In the genomic region with DNA sequence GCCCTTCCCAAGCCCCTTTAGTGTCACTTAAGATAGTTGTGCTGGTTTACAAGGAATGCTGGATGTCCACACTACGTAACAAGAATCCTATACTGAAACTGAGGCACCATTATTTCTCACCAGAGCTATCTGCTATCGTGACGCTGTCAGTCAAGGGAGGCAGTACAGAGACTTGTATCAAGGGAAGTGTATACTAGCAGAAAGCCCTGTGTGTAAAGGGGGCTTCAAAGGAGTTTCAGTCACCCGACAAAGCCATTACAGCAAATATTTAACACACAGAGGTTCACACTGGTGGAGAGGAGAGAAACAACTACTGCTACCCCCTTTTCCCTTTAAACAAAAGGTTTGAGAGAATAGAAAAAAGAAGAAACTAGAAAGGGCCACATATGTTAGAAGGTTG, we compare ENCODE assay signal across 16 mouse cellular contexts. TPM values are rescaled to one million over a fixed set of nuclear protein-coding genes. Genes with fewer than 3 reads are reported as not detected.
DNase-seq lines count a peak whose midpoint lies in the region; ATAC-seq lines count a peak whose summit lies in the region.
"Had no signal": no experiment of that assay in that cellular context is flagged by ENCODE, and none has a peak within 500 bp of the region (broad histone marks: within the 10 kb centered on the region; RNA-seq: fewer than 3 reads in every experiment).

No protein-coding gene starts in this region.

- intact Hi-C loops in heart, postnatal 14 days (cut with DNase I), result no loop called here

- no peaks in the 10 kb centered on the region for H3K9me3 ChIP-seq in forebrain, embryonic 14.5 days (replicated peaks; ENCODE audit: control insufficient read depth, low read length)
- H3K9me3 ChIP-seq in forebrain, embryonic 13.5 days (replicated peaks), result no peaks in the 10 kb centered on the region
- no peaks in the 10 kb centered on the region for H3K9me3 ChIP-seq in heart, embryonic 14.5 days (ENCODE audit: control insufficient read depth, low read length)
- H3K9me3 ChIP-seq in midbrain, embryonic 11.5 days (ENCODE audit: control insufficient read depth, low read length), result no peaks in the 10 kb centered on the region
- H3K9me3 ChIP-seq in midbrain, embryonic 13.5 days, result no peaks in the 10 kb centered on the region
- H3K9me3 ChIP-seq: embryonic facial prominence, embryonic 15.5 days; limb, embryonic 15.5 days; midbrain, embryonic 12.5 days had no signal

- WGBS in forebrain, embryonic 14.5 days, result 46% methylated on average over 4 of the region's 4 CpGs
- WGBS in forebrain, embryonic 13.5 days, result 62% methylated on average over 4 of the region's 4 CpGs
- 14% methylated on average over 4 of the region's 4 CpGs for WGBS in heart, embryonic 14.5 days
- 77% methylated on average over 4 of the region's 4 CpGs for WGBS in midbrain, embryonic 11.5 days
- 53% methylated on average over 4 of the region's 4 CpGs for WGBS in midbrain, embryonic 13.5 days

- ATAC-seq in forebrain, embryonic 14.5 days, result 0 out of 2 replicates have a peak, but pooled peaks have one; percentile 29
- ATAC-seq in forebrain, embryonic 13.5 days, result no peak
- no peak for ATAC-seq in heart, embryonic 14.5 days (ENCODE audit: insufficient number of reproducible peaks, insufficient read depth, low FRiP score, low read depth)
- no peak for ATAC-seq in midbrain, embryonic 11.5 days (ENCODE audit: low FRiP score)
- ATAC-seq in midbrain, embryonic 13.5 days, result no peak

- DNase-seq in forebrain, embryonic 14.5 days (ENCODE audit: low spot score), result peak; percentile 18
- no peak for DNase-seq in heart, postnatal 14 days
- DNase-seq in midbrain, embryonic 11.5 days (ENCODE audit: low spot score, missing footprints), result peak; percentile 80
- DNase-seq in retina, postnatal 1 day, result peak; percentile 27
- DNase-seq in frontal cortex, postnatal 36 days (ENCODE audit: low spot score in 2 of 2), result no peak
- DNase-seq: embryo, embryonic 11 days; kidney, adult 2 months; kidney, postnatal 25 days; thymus, postnatal 14 days had no signal

- no peaks in the 10 kb centered on the region for H3K27me3 ChIP-seq in forebrain, embryonic 14.5 days (replicated peaks; ENCODE audit: control insufficient read depth, insufficient read depth, low read length)
- H3K27me3 ChIP-seq in forebrain, embryonic 13.5 days, result no peaks in the 10 kb centered on the region
- H3K27me3 ChIP-seq in heart, embryonic 14.5 days (ENCODE audit: control insufficient read depth, insufficient read depth, low read length), result no peaks in the 10 kb centered on the region
- no peaks in the 10 kb centered on the region for H3K27me3 ChIP-seq in midbrain, embryonic 11.5 days (ENCODE audit: control insufficient read depth, insufficient read depth, low read length)
- H3K27me3 ChIP-seq in midbrain, embryonic 13.5 days, result no peaks in the 10 kb centered on the region
- H3K27me3 ChIP-seq: embryonic facial prominence, embryonic 15.5 days; limb, embryonic 15.5 days; midbrain, embryonic 12.5 days had no signal

- H3K4me1 ChIP-seq in forebrain, embryonic 14.5 days (ENCODE audit: control insufficient read depth, insufficient read depth, low read length), result peaks cover 10% of the 10 kb centered on the region
- H3K4me1 ChIP-seq in forebrain, embryonic 13.5 days, result peaks cover 30% of the 10 kb centered on the region
- peaks cover 7 to 48% of the 10 kb centered on the region in 2 experiments for H3K4me1 ChIP-seq in heart, embryonic 14.5 days (ENCODE audit: control insufficient read depth in 2 of 2, insufficient read depth in 2 of 2, low read length in 2 of 2)
- H3K4me1 ChIP-seq in midbrain, embryonic 11.5 days (ENCODE audit: control insufficient read depth, insufficient read depth, low read length), result peaks cover 2% of the 10 kb centered on the region; the same call in 1 of the 2 replicates
- peaks cover 22% of the 10 kb centered on the region for H3K4me1 ChIP-seq in midbrain, embryonic 13.5 days (replicated peaks)

- H3K27ac ChIP-seq in forebrain, embryonic 14.5 days (ENCODE audit: low read depth, low read length), result no peak overlapping the region
- no peak overlapping the region for H3K27ac ChIP-seq in forebrain, embryonic 13.5 days
- peak overlapping the region in 1 of 2 experiments; percentile 38; a peak in 1 of 4 replicates for H3K27ac ChIP-seq in heart, embryonic 14.5 days (replicated peaks in 1 of 2; ENCODE audit: control insufficient read depth in 1 of 2, insufficient read depth in 1 of 2, low read depth in 2 of 2, low read length in 2 of 2)
- no peak overlapping the region for H3K27ac ChIP-seq in midbrain, embryonic 11.5 days (ENCODE audit: low read depth, low read length)
- no peak overlapping the region; the same call in 1 of the 2 replicates for H3K27ac ChIP-seq in midbrain, embryonic 13.5 days
- H3K27ac ChIP-seq: embryonic facial prominence, embryonic 15.5 days; limb, embryonic 15.5 days; midbrain, embryonic 12.5 days; stomach, postnatal 0 days had no signal

- H3K36me3 ChIP-seq in forebrain, embryonic 14.5 days (ENCODE audit: control insufficient read depth, insufficient read depth, low read length), result no peaks in the 10 kb centered on the region
- no peaks in the 10 kb centered on the region for H3K36me3 ChIP-seq in forebrain, embryonic 13.5 days (ENCODE audit: poor library complexity, severe bottlenecking)
- no peaks in the 10 kb centered on the region for H3K36me3 ChIP-seq in heart, embryonic 14.5 days (ENCODE audit: control insufficient read depth, insufficient read depth, low read length)
- H3K36me3 ChIP-seq in midbrain, embryonic 11.5 days (ENCODE audit: control insufficient read depth, insufficient read depth, low read length), result no peaks in the 10 kb centered on the region
- no peaks in the 10 kb centered on the region for H3K36me3 ChIP-seq in midbrain, embryonic 13.5 days
- H3K36me3 ChIP-seq: embryonic facial prominence, embryonic 15.5 days; limb, embryonic 15.5 days; midbrain, embryonic 12.5 days had no signal

- H3K4me3 ChIP-seq in forebrain, embryonic 14.5 days (ENCODE audit: low read depth, low read length), result no peak overlapping the region
- no peak overlapping the region for H3K4me3 ChIP-seq in forebrain, embryonic 13.5 days
- H3K4me3 ChIP-seq in heart, embryonic 14.5 days (ENCODE audit: control insufficient read depth in 1 of 2, insufficient read depth in 1 of 2, low read depth in 1 of 2, low read length in 2 of 2), result no peak overlapping the region
- H3K4me3 ChIP-seq in midbrain, embryonic 11.5 days (ENCODE audit: low read depth, low read length), result no peak overlapping the region
- H3K4me3 ChIP-seq in midbrain, embryonic 13.5 days (replicated peaks), result no peak overlapping the region
- H3K4me3 ChIP-seq: embryonic facial prominence, embryonic 15.5 days; limb, embryonic 15.5 days; midbrain, embryonic 12.5 days had no signal

- no peak overlapping the region for H3K4me2 ChIP-seq in forebrain, embryonic 14.5 days (ENCODE audit: low read length)
- no peak overlapping the region for H3K4me2 ChIP-seq in forebrain, embryonic 13.5 days
- 0 out of 2 replicates have a peak overlapping the region, but pooled peaks have one; percentile 15 for H3K4me2 ChIP-seq in heart, embryonic 14.5 days (ENCODE audit: low read length)
- H3K4me2 ChIP-seq in midbrain, embryonic 11.5 days, result no peak overlapping the region
- no peak overlapping the region for H3K4me2 ChIP-seq in midbrain, embryonic 13.5 days (replicated peaks)
- H3K4me2 ChIP-seq: embryonic facial prominence, embryonic 15.5 days; limb, embryonic 15.5 days; midbrain, embryonic 12.5 days had no signal

- H3K9ac ChIP-seq in forebrain, embryonic 14.5 days (ENCODE audit: low read length), result no peak overlapping the region
- H3K9ac ChIP-seq in forebrain, embryonic 13.5 days, result no peak overlapping the region
- H3K9ac ChIP-seq in heart, embryonic 14.5 days (ENCODE audit: low read length), result no peak overlapping the region
- H3K9ac ChIP-seq in midbrain, embryonic 11.5 days (ENCODE audit: low read length), result no peak overlapping the region
- no peak overlapping the region for H3K9ac ChIP-seq in midbrain, embryonic 13.5 days (replicated peaks)
- H3K9ac ChIP-seq: embryonic facial prominence, embryonic 15.5 days; limb, embryonic 15.5 days; midbrain, embryonic 12.5 days had no signal

RNA-seq across cellular contexts. Expression of a gene that starts 35.6 kb away (rescaled TPM):
- 15.3 and 22.4 TPM in 2 replicates for polyA plus RNA-seq in forebrain, embryonic 14.5 days (2014; fragmentation: Nextera tagmentation; extraction: Ambion mirVana)
- polyA plus RNA-seq in forebrain, embryonic 13.5 days (2015; fragmentation: Nextera tagmentation; extraction: Ambion mirVana), result 14.5 and 16.8 TPM in 2 replicates
- polyA plus RNA-seq in heart, embryonic 14.5 days (2014; fragmentation: Nextera tagmentation; extraction: Ambion mirVana), result 14.9 and 15.7 TPM in 2 replicates
- 10 to 100 TPM; 25.0 to 29.4 TPM for total RNA-seq in heart, postnatal 14 days (2021)
- 16.4 and 19.3 TPM in 2 replicates for polyA plus RNA-seq in midbrain, embryonic 11.5 days (2014; fragmentation: Nextera tagmentation; extraction: Ambion mirVana)
- polyA plus RNA-seq in midbrain, embryonic 13.5 days (2015; fragmentation: Nextera tagmentation; extraction: Ambion mirVana), result 16.6 and 18.8 TPM in 2 replicates

RNA-seq across cellular contexts. Expression of a gene that starts 36.1 kb away (rescaled TPM):
- polyA plus RNA-seq in forebrain, embryonic 14.5 days (2014; fragmentation: Nextera tagmentation; extraction: Ambion mirVana), result 2.3 and 2.7 TPM in 2 replicates
- 3.7 and 4.3 TPM in 2 replicates for polyA plus RNA-seq in forebrain, embryonic 13.5 days (2015; fragmentation: Nextera tagmentation; extraction: Ambion mirVana)
- 2.0 and 2.2 TPM in 2 replicates for polyA plus RNA-seq in heart, embryonic 14.5 days (2014; fragmentation: Nextera tagmentation; extraction: Ambion mirVana)
- under 1 TPM; 0.83 to 0.93 TPM for total RNA-seq in heart, postnatal 14 days (2021)
- 4.5 and 4.7 TPM in 2 replicates for polyA plus RNA-seq in midbrain, embryonic 11.5 days (2014; fragmentation: Nextera tagmentation; extraction: Ambion mirVana)
- polyA plus RNA-seq in midbrain, embryonic 13.5 days (2015; fragmentation: Nextera tagmentation; extraction: Ambion mirVana), result 1.8 and 2.1 TPM in 2 replicates

Comparison
In these comparisons a context has a peak if more than half of its experiments do, and no peak if none do; other contexts are left out.
1. DNase-seq: peak in forebrain, embryonic 14.5 days (single experiment), midbrain, embryonic 11.5 days (single experiment) and retina, postnatal 1 day (single experiment); none in heart, postnatal 14 days (0 of 2) and frontal cortex, postnatal 36 days (0 of 2).